Mouse (Mus musculus): Measurements from ENCODE around the gene Clint1.

DNA sequence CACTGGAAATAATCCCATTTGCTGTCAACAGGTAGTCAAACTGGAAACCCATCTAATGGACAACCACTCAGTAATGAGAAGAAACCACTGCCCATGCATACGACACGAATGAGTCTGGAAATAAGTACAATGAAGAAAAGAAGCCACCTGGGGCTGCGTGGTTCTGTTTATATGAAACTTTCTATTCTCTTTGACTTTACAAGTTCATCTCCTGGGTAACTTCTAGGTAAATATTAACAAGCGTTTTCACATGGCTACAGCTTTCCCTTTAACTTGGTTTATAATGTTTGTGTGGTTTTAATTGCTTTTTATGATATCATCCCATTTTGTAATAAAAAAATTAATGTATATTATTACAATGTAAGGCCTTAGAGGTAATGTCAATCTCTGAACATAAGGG, 47.8 kb upstream of the Clint1 start:
- TF ChIP-seq POLR2A (IDR thresholded peaks at IDR 0.05; ENCODE audit: control insufficient read depth, low read depth, low read length) (no peak), CTCF (IDR thresholded peaks at IDR 0.05; ENCODE audit: control insufficient read depth, insufficient read depth, insufficient replicate concordance, low read depth, low read length) (no peak)

Data from testis, adult 2 months (tissue).